Mouse (Mus musculus) left cerebral cortex, adult 2 months (tissue): ENCODE measurements around the gene Fndc9. TPM values are rescaled to one million over a fixed set of nuclear protein-coding genes. Genes with fewer than 3 reads are reported as not detected.

Experiments used
- DNase-seq, 2 experiments: peaks; one replicate each; pipeline ENCODE4 v3.0.0; 2021 to 2022; ENCODE audit warnings: low spot score in 2 of 2, mixed read lengths in 1 of 2; ENCODE audit errors: extremely low spot score in 1 of 2
- H3K27ac ChIP-seq: fragments of 200-600 bp; 2 replicates; pipeline ENCODE4 v1.8.1; 2022
- H3K4me3 ChIP-seq: fragments of 200-600 bp; 2 replicates; pipeline ENCODE4 v1.8.1; 2022
- CTCF ChIP-seq: fragments of 200-600 bp; IDR thresholded peaks from 2 replicates; pipeline ENCODE4 v1.8.1; 2022; ENCODE audit warnings: antibody characterized with exemption, mild to moderate bottlenecking, moderate library complexity
- intact Hi-C: fragments of 180-260 bp; cut with DNase I; formaldehyde crosslinking; loops from one replicate; pipeline ENCODE4 v1.15.1; 2025
- total RNA-seq, 2 experiments: library from RNA; stranded (reverse); gene quantifications; 2 replicates each; pipeline ENCODE4 v1.2.3; 2021

Fndc9 gene
- total RNA-seq, 2 experiments from 2014 or later: 4.9 to 5.2 TPM

GRCm38 (mm10) chr11:46214368-46215230 is 20.7 kb upstream of the Fndc9 start:
- no peak for DNase-seq
- intact Hi-C loops: loop anchor here (1.0 to 10.0 kb wide), 3 partner anchors 162 to 1630 kb away; partner anchors contain the start of genes Gm12166 and Lsm11
- Histone ChIP-seq H3K27ac (peak overlapping the region; percentile 63), H3K4me3 (no peak overlapping the region)
- TF ChIP-seq CTCF: no peak

- intact Hi-C loops: loop anchor here (1.0 to 10.0 kb wide), 3 partner anchors 163 to 1631 kb away; partner anchors contain the start of genes Gm12166 and Lsm11
- Histone ChIP-seq H3K27ac (peak overlapping the region; percentile 63), H3K4me3 (no peak overlapping the region)
- no peak for DNase-seq
- peak; percentile 94 for TF ChIP-seq CTCF
Observed at GRCm38 (mm10) chr11:46215354-46215753, 20.0 kb upstream of the Fndc9 start.

- no peak for DNase-seq
- intact Hi-C loops: loop anchor here (10.0 kb wide), 1 partner anchor 1632 kb away; no protein-coding TSS in a partner anchor
- no peak overlapping the region for H3K27ac ChIP-seq
- peak; percentile 63 for TF ChIP-seq CTCF
- H3K4me3 ChIP-seq: no peak overlapping the region
Observed at GRCm38 (mm10) chr11:46216669-46217068, 18.7 kb upstream of the Fndc9 start.

GRCm38 (mm10) chr11:46217686-46218085 is 17.6 kb upstream of the Fndc9 start:
- intact Hi-C loops: loop anchor here (10.0 kb wide), 1 partner anchor 1633 kb away; no protein-coding TSS in a partner anchor
- no peak for DNase-seq
- H3K27ac ChIP-seq: no peak overlapping the region
- no peak for TF ChIP-seq CTCF
- H3K4me3 ChIP-seq: no peak overlapping the region

- intact Hi-C loops: loop anchor here (10.0 kb wide), 1 partner anchor 1634 kb away; no protein-coding TSS in a partner anchor
- no peak for TF ChIP-seq CTCF
- no peak for DNase-seq
Observed at GRCm38 (mm10) chr11:46218584-46218983, 16.7 kb upstream of the Fndc9 start.

GRCm38 (mm10) chr11:46219380-46219779 is 16.0 kb upstream of the Fndc9 start:
- Histone ChIP-seq H3K4me3 (no peak overlapping the region), H3K27ac (peak overlapping the region; percentile 77)
- no peak for TF ChIP-seq CTCF
- intact Hi-C loops: loop anchor here (10.0 kb wide), 1 partner anchor 1635 kb away; no protein-coding TSS in a partner anchor
- no peak for DNase-seq

More at GRCm38 (mm10) chr11:46218584-46218983, 16.7 kb upstream of the Fndc9 start:
- H3K4me3 ChIP-seq: no peak overlapping the region
- H3K27ac ChIP-seq: peak overlapping the region; percentile 77

- TF ChIP-seq CTCF: no peak
- no peak for DNase-seq
- H3K4me3 ChIP-seq: no peak overlapping the region
- no peak overlapping the region for H3K27ac ChIP-seq
- intact Hi-C loops: no loop called here
Observed at GRCm38 (mm10) chr11:46220211-46220610, 15.1 kb upstream of the Fndc9 start.

- TF ChIP-seq CTCF: peak; percentile 47
- DNase-seq: no peak
- intact Hi-C loops: no loop called here
- no peak overlapping the region for H3K27ac ChIP-seq
- no peak overlapping the region for H3K4me3 ChIP-seq
Observed at GRCm38 (mm10) chr11:46223575-46223974, 11.8 kb upstream of the Fndc9 start.

- TF ChIP-seq CTCF: no peak
- H3K27ac ChIP-seq: no peak overlapping the region
- intact Hi-C loops: no loop called here
- no peak for DNase-seq
- no peak overlapping the region for H3K4me3 ChIP-seq
Observed at GRCm38 (mm10) chr11:46225345-46225744, 10.0 kb upstream of the Fndc9 start.

GRCm38 (mm10) chr11:46230184-46230583 is 5.1 kb upstream of the Fndc9 start:
- H3K4me3 ChIP-seq: no peak overlapping the region
- no peak for TF ChIP-seq CTCF
- intact Hi-C loops: no loop called here
- DNase-seq: no peak
- H3K27ac ChIP-seq: no peak overlapping the region

GRCm38 (mm10) chr11:46232803-46233202 is 2.5 kb upstream of the Fndc9 start:
- no peak overlapping the region for H3K27ac ChIP-seq
- no peak overlapping the region for H3K4me3 ChIP-seq
- DNase-seq: no peak
- intact Hi-C loops: no loop called here
- no peak for TF ChIP-seq CTCF

- DNase-seq: no peak
Observed at GRCm38 (mm10) chr11:46233966-46234365, 1.4 kb upstream of the Fndc9 start.

More at GRCm38 (mm10) chr11:46233966-46234365, 1.4 kb upstream of the Fndc9 start:
- Histone ChIP-seq H3K27ac (peak overlapping the region; percentile 84; the same call in 1 of the 2 replicates), H3K4me3 (no peak overlapping the region)
- intact Hi-C loops: no loop called here
- no peak for TF ChIP-seq CTCF
